Comparison of ENCODE assay signal across 10 mouse cellular contexts in genomic region chr14:27192450-27192849, GRCm38 (mm10).
DNase-seq lines count a peak whose midpoint lies in the region; ATAC-seq and TF ChIP-seq lines count a peak whose summit lies in the region.
"Had no signal": no experiment of that assay in that cellular context is flagged by ENCODE, and none has a peak within 500 bp of the region (broad histone marks: within the 10 kb centered on the region; RNA-seq: fewer than 3 reads in every experiment).

No protein-coding gene starts in this region.

- ATAC-seq in forebrain, postnatal 0 days: no peak
- ATAC-seq in liver, embryonic 16.5 days (ENCODE audit: low read depth): 0 out of 2 replicates have a peak, but pooled peaks have one; percentile 30
- ATAC-seq in stomach, embryonic 14.5 days (ENCODE audit: insufficient number of reproducible peaks, insufficient read depth, low FRiP score, low read depth): 0 out of 2 replicates have a peak, but pooled peaks have one; percentile 33
- no peak for ATAC-seq in forebrain, embryonic 16.5 days
- no peak for ATAC-seq in midbrain, embryonic 13.5 days

- H3K9me3 ChIP-seq in forebrain, postnatal 0 days (ENCODE audit: low read length): no peaks in the 10 kb centered on the region
- no peaks in the 10 kb centered on the region for H3K9me3 ChIP-seq in forebrain, embryonic 10.5 days
- H3K9me3 ChIP-seq in liver, embryonic 16.5 days (replicated peaks; ENCODE audit: control insufficient read depth, low read length): no peaks in the 10 kb centered on the region
- no peaks in the 10 kb centered on the region for H3K9me3 ChIP-seq in stomach, embryonic 14.5 days (ENCODE audit: control insufficient read depth, low read depth, low read length)
- no peaks in the 10 kb centered on the region for H3K9me3 ChIP-seq in forebrain, embryonic 16.5 days (ENCODE audit: control insufficient read depth, low read length)
- no peaks in the 10 kb centered on the region for H3K9me3 ChIP-seq in midbrain, embryonic 13.5 days
- H3K9me3 ChIP-seq: heart, embryonic 15.5 days; midbrain, embryonic 12.5 days had no signal

- H3K9ac ChIP-seq in forebrain, postnatal 0 days: no peak overlapping the region
- H3K9ac ChIP-seq in liver, embryonic 16.5 days (ENCODE audit: low read depth, low read length): no peak overlapping the region
- H3K9ac ChIP-seq in stomach, embryonic 14.5 days (replicated peaks; ENCODE audit: low read depth, low read length): no peak overlapping the region
- H3K9ac ChIP-seq in forebrain, embryonic 16.5 days (replicated peaks; ENCODE audit: low read depth, low read length): no peak overlapping the region
- no peak overlapping the region for H3K9ac ChIP-seq in midbrain, embryonic 13.5 days (replicated peaks)
- H3K9ac ChIP-seq: heart, embryonic 15.5 days; midbrain, embryonic 12.5 days had no signal

- H3K27ac ChIP-seq in forebrain, postnatal 0 days (ENCODE audit: low read depth, low read length): no peak overlapping the region
- no peak overlapping the region for H3K27ac ChIP-seq in forebrain, embryonic 10.5 days
- H3K27ac ChIP-seq in testis, adult 2 months (ENCODE audit: control insufficient read depth, insufficient read depth, low read depth, low read length): no peak overlapping the region
- no peak overlapping the region for H3K27ac ChIP-seq in liver, embryonic 16.5 days (ENCODE audit: low read length)
- no peak overlapping the region for H3K27ac ChIP-seq in stomach, embryonic 14.5 days (ENCODE audit: low read length)
- H3K27ac ChIP-seq in forebrain, embryonic 16.5 days (ENCODE audit: low read length): no peak overlapping the region
- no peak overlapping the region for H3K27ac ChIP-seq in midbrain, embryonic 13.5 days
- H3K27ac ChIP-seq: heart, embryonic 15.5 days; midbrain, embryonic 12.5 days had no signal

- H3K4me3 ChIP-seq in forebrain, postnatal 0 days (ENCODE audit: low read depth, low read length): no peak overlapping the region
- H3K4me3 ChIP-seq in forebrain, embryonic 10.5 days: no peak overlapping the region
- no peak overlapping the region for H3K4me3 ChIP-seq in testis, adult 2 months (ENCODE audit: control insufficient read depth, low read depth, low read length)
- no peak overlapping the region for H3K4me3 ChIP-seq in liver, embryonic 16.5 days (ENCODE audit: low read depth, low read length)
- H3K4me3 ChIP-seq in stomach, embryonic 14.5 days (ENCODE audit: low read depth, low read length): no peak overlapping the region
- H3K4me3 ChIP-seq in forebrain, embryonic 16.5 days (replicated peaks; ENCODE audit: low read length): no peak overlapping the region
- no peak overlapping the region for H3K4me3 ChIP-seq in midbrain, embryonic 13.5 days (replicated peaks)
- H3K4me3 ChIP-seq: heart, embryonic 15.5 days; midbrain, embryonic 12.5 days had no signal

- 47% methylated on average over 3 of the region's 3 CpGs for WGBS in forebrain, postnatal 0 days
- 47% methylated on average over 3 of the region's 3 CpGs for WGBS in forebrain, embryonic 10.5 days
- 22% methylated on average over 3 of the region's 3 CpGs for WGBS in liver, embryonic 16.5 days (ENCODE audit: insufficient replicate concordance)
- 26% methylated on average over 3 of the region's 3 CpGs for WGBS in stomach, embryonic 14.5 days
- WGBS in forebrain, embryonic 16.5 days: 40% methylated on average over 3 of the region's 3 CpGs
- WGBS in midbrain, embryonic 13.5 days: 51% methylated on average over 3 of the region's 3 CpGs

- DNase-seq in forebrain, postnatal 0 days: no peak
- DNase-seq in forebrain, embryonic 10.5 days (ENCODE audit: extremely low spot score, low spot score): no peak
- DNase-seq in testis, postnatal 14 days (ENCODE audit: low spot score): no peak

- no peaks in the 10 kb centered on the region for H3K36me3 ChIP-seq in forebrain, postnatal 0 days (ENCODE audit: insufficient read depth)
- no peaks in the 10 kb centered on the region for H3K36me3 ChIP-seq in forebrain, embryonic 10.5 days (replicated peaks)
- H3K36me3 ChIP-seq in testis, adult 2 months (ENCODE audit: control insufficient read depth, insufficient read depth, low read length): no peaks in the 10 kb centered on the region
- no peaks in the 10 kb centered on the region for H3K36me3 ChIP-seq in liver, embryonic 16.5 days (ENCODE audit: control insufficient read depth, insufficient read depth)
- H3K36me3 ChIP-seq in stomach, embryonic 14.5 days (ENCODE audit: control insufficient read depth, insufficient read depth, low read length): no peaks in the 10 kb centered on the region
- no peaks in the 10 kb centered on the region for H3K36me3 ChIP-seq in forebrain, embryonic 16.5 days (ENCODE audit: control insufficient read depth, insufficient read depth)
- no peaks in the 10 kb centered on the region for H3K36me3 ChIP-seq in midbrain, embryonic 13.5 days
- H3K36me3 ChIP-seq: heart, embryonic 15.5 days; midbrain, embryonic 12.5 days had no signal

- H3K4me1 ChIP-seq in forebrain, postnatal 0 days (ENCODE audit: insufficient read depth): no peaks in the 10 kb centered on the region
- no peaks in the 10 kb centered on the region for H3K4me1 ChIP-seq in forebrain, embryonic 10.5 days
- no peaks in the 10 kb centered on the region; the same call in 1 of the 2 replicates for H3K4me1 ChIP-seq in testis, adult 2 months (ENCODE audit: control insufficient read depth, insufficient read depth, low read length)
- H3K4me1 ChIP-seq in liver, embryonic 16.5 days (ENCODE audit: control insufficient read depth, low read depth, low read length): no peaks in the 10 kb centered on the region; the same call in 1 of the 2 replicates
- no peaks in the 10 kb centered on the region for H3K4me1 ChIP-seq in stomach, embryonic 14.5 days (ENCODE audit: control insufficient read depth, insufficient read depth, low read length)
- H3K4me1 ChIP-seq in forebrain, embryonic 16.5 days (replicated peaks; ENCODE audit: control insufficient read depth, insufficient read depth, low read length): no peaks in the 10 kb centered on the region
- no peaks in the 10 kb centered on the region for H3K4me1 ChIP-seq in midbrain, embryonic 13.5 days (replicated peaks)
- H3K4me1 ChIP-seq: heart, embryonic 15.5 days; midbrain, embryonic 12.5 days had no signal

- H3K27me3 ChIP-seq in forebrain, postnatal 0 days (ENCODE audit: insufficient read depth, low read length): no peaks in the 10 kb centered on the region
- H3K27me3 ChIP-seq in forebrain, embryonic 10.5 days (ENCODE audit: poor library complexity, severe bottlenecking): no peaks in the 10 kb centered on the region
- H3K27me3 ChIP-seq in testis, adult 2 months (ENCODE audit: control insufficient read depth, insufficient read depth, low read length): no peaks in the 10 kb centered on the region
- H3K27me3 ChIP-seq in liver, embryonic 16.5 days (ENCODE audit: control insufficient read depth, insufficient read depth, low read depth, low read length): no peaks in the 10 kb centered on the region
- H3K27me3 ChIP-seq in stomach, embryonic 14.5 days (ENCODE audit: control insufficient read depth, insufficient read depth, low read length): no peaks in the 10 kb centered on the region
- H3K27me3 ChIP-seq in forebrain, embryonic 16.5 days (replicated peaks; ENCODE audit: control insufficient read depth, insufficient read depth, low read length): no peaks in the 10 kb centered on the region
- no peaks in the 10 kb centered on the region for H3K27me3 ChIP-seq in midbrain, embryonic 13.5 days
- H3K27me3 ChIP-seq: heart, embryonic 15.5 days; midbrain, embryonic 12.5 days had no signal

- no peak for TF ChIP-seq POLR2A in testis, adult 2 months (IDR thresholded peaks at IDR 0.05; ENCODE audit: control insufficient read depth, low read depth, low read length)

- no peak overlapping the region for H3K4me2 ChIP-seq in forebrain, postnatal 0 days (ENCODE audit: low read depth)
- no peak overlapping the region for H3K4me2 ChIP-seq in liver, embryonic 16.5 days (ENCODE audit: low read depth, low read length)
- no peak overlapping the region for H3K4me2 ChIP-seq in stomach, embryonic 14.5 days (replicated peaks; ENCODE audit: low read depth, low read length)
- no peak overlapping the region for H3K4me2 ChIP-seq in forebrain, embryonic 16.5 days (ENCODE audit: low read length)
- no peak overlapping the region for H3K4me2 ChIP-seq in midbrain, embryonic 13.5 days (replicated peaks)
- H3K4me2 ChIP-seq: heart, embryonic 15.5 days; midbrain, embryonic 12.5 days had no signal

- peak; percentile 58 for TF ChIP-seq CTCF in forebrain, postnatal 0 days (IDR thresholded peaks at IDR 0.05; ENCODE audit: low read depth)
- TF ChIP-seq CTCF in testis, adult 2 months (IDR thresholded peaks at IDR 0.05; ENCODE audit: control insufficient read depth, insufficient read depth, insufficient replicate concordance, low read depth, low read length): peak; percentile 46; the same call in 1 of the 2 replicates

Comparison
In these comparisons a context has a peak if more than half of its experiments do, and no peak if none do; other contexts are left out.
1. ATAC-seq: peak in liver, embryonic 16.5 days (single experiment) and stomach, embryonic 14.5 days (single experiment); none in forebrain, postnatal 0 days (single experiment), forebrain, embryonic 16.5 days (single experiment) and midbrain, embryonic 13.5 days (single experiment).